Mouse (Mus musculus): ENCODE measurements around the gene Tal1.

The Tal1 gene

DNA sequence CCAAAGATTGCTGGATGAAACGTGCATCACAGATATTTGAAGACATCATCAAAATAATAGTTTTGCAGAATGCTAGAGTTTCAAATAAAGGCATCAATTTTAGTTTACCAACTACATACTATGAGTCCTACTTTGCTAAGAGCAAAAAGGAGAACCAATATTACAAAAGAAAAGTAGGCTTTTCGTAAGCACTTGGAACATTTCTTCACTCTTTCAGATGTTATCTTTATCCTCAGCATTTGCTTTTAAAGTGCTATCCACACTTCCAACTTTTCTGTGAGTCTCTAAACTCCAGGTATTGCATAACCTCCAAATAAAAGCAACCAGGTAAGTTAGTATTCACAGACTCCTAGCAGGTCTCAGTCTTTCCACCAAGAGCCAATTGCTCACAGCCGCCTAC, 63.4 kb downstream of the Tal1 start:
- DNase-seq = no peak

DNA sequence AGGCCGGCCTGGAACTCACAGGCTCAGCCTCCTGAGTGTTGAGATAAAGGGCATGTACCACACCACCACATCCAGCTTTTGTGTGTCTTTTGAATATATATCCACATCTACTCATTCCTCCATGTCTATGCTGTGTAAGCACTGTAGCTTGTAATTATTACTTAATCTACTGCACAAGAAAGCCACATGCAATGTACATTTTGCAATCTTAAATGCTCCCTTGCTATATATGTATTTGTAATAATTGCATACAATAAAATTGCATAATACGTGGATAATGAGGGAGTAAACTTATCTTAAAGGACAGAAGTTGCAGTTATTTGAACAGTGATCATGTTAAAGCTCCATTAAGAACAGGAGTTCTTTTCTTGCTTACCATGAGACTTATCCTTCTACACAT, 64.9 kb downstream of the Tal1 start:
- DNase-seq = no peak
